Mouse (Mus musculus) erythroid progenitor cell, adult 5-6 weeks (primary cell): ENCODE measurements around the gene Gm9844. TPM values are rescaled to one million over a fixed set of nuclear protein-coding genes. Genes with fewer than 3 reads are reported as not detected.
A peak's percentile ranks its signal among the peaks of the same experiment; 100 is the strongest.
"Not testable (repeated sequence)": the region's sequence is repeated elsewhere in the genome, so short reads cannot be mapped to it uniquely, and the experiment has no call there.

Source experiments
- ATAC-seq: replicated peaks from 2 replicates; pipeline ENCODE4 v1.8.0; 2016; ENCODE audit warnings: moderate number of reproducible peaks, mild to moderate bottlenecking, moderate TSS enrichment, inconsistent platforms; ENCODE audit not compliant: poor library complexity, low FRiP score, severe bottlenecking
- total RNA-seq, 2 experiments: library from RNA; stranded (forward) in 1 of 2; stranded (reverse) in 1 of 2; fragments of 150-400 nt in 1 of 2; fragments of 186-747, 209-891 nt in 1 of 2; gene quantifications; 2 replicates each; pipeline versions ENCODE4 v1.2.3 to v1.2.4; 2015 to 2017; ENCODE audit warnings: low replicate concordance in 2 of 2

Gene Gm9844
- total RNA-seq, 2 experiments from 2014 or later, result 3.6 TPM; not detected in 1

DNA sequence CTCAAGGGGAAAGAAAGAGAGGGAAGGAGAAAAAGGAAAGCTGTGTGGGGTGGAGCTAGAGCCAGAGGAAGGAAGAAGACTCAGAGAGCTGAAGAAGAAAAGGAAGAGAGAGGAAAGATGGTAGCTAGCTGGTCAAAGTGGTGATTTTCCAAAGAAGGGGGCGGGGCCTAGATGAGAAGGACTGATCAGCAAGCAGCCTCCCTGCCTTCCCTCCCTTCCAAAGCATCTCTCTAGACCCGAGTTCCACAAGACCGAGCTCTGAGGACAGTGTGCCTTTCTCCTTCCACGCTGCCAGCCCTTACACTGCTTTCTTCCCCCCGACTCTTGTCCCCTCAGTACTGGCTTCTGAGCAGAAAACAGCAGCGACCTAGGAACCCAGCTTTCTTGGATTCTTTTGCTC, 2.1 kb downstream of the Gm9844 start:
- no peak for ATAC-seq

DNA sequence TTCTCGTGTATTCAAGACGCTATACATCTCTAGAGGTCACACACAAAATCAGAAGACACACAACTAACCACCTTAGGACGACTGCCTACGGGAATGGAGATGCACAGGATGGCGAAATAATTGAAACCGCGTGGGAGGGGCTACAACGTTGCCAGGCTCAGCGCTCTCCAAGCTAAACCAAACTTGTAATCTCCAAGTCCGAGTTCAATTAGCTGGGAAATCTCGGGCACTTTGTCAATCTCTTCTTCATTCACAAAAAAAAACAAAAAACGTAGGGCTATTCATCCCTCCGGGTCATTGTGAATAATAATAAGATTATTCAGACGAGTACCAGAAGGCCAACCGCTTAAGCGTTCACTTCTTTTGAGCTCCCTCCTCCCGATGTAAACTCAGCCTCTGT, 7.1 kb downstream of the Gm9844 start:
- no peak for ATAC-seq

DNA sequence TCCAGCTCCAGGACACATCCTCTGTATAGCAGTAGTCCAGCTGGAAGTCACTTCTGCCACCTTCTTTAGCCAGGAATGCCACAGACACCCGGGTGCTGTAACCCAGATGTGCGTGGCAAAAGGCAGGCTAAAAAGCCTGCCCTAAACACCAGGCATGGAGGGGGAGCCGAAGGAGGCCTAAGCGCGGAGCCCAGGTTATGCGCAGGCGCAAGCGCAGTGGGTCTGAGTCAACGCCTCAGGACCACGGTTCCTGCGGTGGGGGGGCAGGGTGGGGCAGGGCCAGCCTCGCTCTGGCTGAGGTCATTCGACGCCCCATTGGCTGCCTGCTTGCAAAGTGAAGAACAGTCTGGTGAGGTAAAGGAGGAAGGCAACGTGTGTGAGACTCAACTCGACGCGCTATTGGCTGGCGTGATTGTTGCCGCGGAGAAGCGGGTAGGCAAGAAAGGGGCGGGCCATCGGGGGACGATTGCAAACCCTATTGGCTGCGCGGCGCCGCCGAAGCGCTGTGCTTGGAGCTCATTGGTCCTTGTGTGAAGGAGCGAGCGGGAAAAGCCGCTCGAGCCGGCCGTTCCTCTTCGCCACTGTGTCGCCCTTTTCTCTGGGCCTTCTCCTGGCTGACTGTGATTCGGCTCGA, 7.6 kb downstream of the Gm9844 start, which contains the start of the genes Lypd4 and Dmrtc2:
Gene Lypd4 (minus strand): TSS at position 410 of the 634 bp plus-strand sequence.
Gene Dmrtc2 (plus strand): TSS at position 526 of the 634 bp plus-strand sequence.
- ATAC-seq, result no peak; the same call in 1 of the 2 replicates

DNA sequence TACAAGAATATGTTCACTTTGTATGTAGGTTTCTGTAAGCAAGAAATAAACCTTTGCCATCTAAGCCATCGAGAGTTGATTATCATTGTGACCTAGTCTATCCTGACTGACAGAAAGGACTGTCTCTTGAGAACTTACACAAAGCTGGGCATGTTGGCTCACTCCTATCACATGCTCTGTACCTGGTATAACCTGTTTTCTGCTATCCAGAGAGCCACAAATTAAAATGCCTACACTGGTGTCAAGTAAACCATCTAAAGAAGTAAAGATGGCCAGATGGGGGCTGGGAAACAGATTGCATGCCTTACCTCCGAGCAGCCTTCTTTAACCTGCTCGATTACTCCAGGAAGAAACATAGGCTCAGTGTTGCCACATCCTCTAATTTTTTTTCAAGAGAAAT, 15.6 kb downstream of the Gm9844 start:
- no peak for ATAC-seq

DNA sequence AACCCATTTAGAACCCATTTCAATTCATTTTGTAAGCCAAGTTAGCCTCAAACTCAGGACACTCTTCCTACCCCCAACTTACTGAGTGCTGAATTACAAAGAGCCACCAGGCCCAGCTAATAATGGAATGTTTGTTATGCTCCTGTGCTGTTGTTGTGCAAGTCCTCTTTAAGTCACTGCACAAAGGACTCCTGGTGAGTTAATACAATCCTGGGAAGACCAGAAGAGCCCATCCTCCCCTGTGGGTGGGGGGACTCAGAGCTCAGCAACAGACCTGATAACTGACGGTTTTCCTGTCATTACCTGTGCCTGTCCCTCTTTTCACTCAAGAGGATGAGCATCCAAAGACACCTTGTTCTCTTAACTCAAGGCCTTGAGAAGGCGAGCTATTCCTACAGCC, 17.6 kb downstream of the Gm9844 start:
- no peak for ATAC-seq

DNA sequence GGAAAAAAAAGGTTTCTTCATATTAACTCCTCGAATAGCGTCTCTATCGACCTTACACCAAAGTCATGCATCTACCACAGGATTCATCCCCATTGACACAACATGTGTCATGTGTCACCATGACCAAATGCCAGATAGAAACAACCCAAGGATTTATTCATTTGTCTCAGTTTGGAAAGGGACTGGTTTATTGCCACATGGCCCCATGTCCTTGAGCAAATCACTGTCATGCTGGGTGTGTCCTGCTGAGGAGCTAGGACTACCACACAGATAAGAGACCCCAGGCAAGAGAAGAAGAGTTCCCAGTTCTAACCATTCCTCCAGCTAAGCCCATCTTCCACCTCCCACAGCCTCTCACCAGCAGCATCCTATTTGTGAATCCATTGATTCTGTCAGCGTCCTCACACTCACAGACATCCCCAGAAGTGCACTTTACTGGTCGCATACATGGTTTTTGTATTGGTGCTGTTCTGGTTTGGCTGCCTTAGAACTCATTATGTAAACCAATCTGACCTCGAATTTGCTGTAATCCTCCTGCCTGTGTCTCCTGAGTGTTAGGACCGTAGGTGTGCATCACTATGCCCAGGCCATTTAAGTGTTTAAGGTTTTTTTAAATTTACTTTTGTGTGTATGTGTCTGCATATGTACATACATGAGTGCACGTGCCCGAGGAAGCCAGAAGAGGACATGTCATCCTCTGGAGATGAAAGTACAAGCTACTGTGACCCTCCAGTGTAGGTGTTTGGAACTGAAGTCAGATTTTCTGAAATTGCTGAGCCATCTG, 20.6 kb downstream of the Gm9844 start:
- ATAC-seq, result no peak

DNA sequence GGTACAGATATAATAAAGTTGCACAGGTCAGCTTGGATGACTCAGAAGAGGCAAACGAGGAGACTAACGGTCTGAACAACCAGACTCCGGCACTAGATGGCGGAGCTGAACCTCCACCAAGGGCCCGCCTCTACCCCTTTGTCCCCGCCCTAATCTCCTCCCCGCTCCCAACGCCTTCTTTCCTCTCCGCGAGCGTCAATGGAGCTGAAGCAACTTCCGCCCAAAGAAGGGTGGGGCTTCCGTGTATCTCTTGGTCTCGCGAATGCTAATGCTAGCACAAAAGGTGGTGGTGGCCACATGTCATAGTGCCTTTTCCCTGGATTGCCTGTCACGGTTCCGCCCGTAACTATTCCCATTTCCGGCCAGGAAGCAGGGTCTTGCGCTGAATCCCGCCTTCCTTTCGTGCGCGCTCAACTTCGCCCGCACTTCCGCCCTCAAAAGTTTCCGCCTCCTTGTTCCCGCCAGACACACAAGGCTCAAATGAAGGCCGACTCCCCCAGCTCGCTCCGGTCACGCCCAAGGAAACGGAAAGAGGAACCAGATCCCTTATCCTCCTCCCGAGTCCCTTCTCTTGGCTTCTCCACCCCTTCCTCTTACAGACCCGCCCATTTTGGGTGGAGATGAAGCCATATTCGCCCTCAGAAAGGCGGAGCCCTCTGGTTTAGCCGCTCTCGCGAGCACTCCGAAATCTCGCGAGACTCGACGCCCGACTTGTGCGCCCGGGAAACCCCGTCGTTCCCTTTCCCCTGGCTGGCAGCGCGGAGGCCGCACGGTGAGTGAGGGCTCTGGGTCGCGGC, 22.1 kb downstream of the Gm9844 start, which contains the start of gene Rps19:
Gene Rps19 (plus strand): TSS at position 476 of the 797 bp plus-strand sequence.
- ATAC-seq, result peak; percentile 89

DNA sequence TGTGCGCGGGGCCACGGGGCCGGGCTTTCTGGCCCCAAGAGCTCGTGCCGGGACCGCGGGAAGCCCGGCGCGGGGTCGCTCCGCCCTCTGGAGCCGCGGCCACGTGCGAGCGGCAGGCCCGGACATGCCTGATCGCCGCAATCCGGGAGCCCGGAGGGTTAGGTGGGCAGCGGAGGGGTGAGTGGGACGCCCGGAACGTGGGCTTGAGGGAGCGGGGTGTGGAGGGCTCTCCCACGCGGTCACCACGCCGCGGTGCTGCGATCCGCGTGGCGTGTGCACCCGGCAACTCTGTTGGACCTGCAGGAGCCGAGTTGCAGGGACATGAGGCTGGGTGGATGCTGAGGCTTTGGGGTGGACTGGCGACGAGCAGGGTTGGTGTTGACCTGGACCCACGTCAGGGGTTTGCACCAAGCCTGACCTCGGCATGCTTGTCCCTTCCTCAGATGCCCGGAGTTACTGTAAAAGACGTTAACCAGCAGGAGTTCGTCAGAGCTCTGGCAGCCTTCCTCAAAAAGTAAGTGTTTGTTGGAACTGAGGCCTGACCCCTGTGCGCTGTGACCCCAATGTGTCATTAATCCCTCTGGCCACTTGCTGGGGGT, 22.8 kb downstream of the Gm9844 start:
- no peak for ATAC-seq

DNA sequence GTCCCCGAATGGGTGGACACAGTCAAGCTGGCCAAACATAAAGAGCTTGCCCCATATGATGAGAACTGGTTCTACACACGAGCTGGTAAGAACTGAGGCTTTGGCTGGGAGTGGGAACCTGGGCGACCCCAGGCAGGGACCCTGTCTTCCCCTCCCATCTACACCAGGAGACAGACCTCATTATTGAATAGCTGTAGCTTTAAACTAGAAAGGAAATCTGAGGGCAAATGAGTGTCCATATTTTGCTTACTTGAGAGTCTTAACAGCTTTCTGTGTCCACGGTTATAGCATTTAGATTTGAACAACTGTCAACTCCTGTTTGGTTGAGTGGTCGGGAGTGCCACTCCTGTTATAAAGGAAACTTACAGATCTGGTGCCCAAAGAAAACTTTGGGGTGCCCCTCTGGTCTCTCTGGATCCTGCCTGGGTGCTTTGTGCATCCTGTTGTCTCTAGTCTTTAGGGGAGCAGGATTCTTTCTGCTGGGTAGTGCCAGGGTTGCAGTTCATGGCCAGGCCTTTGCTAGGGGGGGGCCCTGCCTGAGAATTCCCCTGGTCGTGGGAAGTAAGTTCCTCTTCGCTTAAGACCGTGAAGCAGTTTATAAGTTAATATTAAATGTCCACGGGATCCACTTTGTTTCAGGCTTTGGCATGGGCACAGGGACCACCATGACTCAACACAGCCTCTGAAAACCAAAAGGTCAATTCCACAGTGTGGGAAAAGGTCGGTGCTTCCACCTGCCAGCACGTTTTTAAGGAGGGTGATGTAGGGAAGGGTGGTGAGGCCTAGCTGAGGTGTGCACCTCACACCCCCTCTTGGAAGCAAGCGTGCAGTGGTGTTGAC, 23.7 kb downstream of the Gm9844 start:
- ATAC-seq, result no peak

DNA sequence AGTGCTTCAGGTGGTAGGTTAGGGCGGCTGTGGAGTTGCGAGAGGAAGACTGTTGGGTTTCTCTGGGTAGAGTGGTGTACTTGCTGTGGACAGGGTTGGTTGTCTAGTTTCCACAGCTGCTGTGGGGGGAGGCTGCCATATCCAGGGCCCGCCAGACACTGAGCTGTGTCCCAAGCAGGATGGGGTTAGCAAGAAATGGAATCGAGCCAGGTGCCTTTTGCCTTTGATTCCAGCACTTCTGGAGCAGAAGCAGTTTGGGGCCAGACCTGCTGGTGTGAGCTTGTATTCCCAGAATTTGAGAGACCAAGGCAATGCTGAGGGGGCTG, 24.3 kb downstream of the Gm9844 start:
- ATAC-seq, result no peak

DNA sequence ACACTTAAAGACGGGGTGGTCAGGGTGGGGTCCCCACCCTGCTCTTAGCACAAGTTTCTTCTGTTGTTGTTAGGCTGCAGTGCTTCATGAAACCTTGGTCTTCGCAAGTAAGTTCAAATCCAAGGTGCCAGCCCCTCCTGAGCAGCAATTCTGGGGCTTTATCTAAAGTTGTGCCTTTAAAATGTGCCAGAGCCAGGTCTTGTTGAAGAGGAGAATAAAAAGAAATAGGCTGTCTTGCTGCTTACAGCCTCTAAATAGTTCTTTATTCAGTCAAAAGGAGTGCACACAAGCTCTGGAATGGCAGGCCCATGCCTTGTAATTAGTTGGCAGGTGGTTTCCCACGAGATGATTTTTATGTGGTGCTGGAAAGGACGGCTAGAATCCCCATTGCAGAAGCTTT, 25.1 kb downstream of the Gm9844 start:
- ATAC-seq, result no peak

DNA sequence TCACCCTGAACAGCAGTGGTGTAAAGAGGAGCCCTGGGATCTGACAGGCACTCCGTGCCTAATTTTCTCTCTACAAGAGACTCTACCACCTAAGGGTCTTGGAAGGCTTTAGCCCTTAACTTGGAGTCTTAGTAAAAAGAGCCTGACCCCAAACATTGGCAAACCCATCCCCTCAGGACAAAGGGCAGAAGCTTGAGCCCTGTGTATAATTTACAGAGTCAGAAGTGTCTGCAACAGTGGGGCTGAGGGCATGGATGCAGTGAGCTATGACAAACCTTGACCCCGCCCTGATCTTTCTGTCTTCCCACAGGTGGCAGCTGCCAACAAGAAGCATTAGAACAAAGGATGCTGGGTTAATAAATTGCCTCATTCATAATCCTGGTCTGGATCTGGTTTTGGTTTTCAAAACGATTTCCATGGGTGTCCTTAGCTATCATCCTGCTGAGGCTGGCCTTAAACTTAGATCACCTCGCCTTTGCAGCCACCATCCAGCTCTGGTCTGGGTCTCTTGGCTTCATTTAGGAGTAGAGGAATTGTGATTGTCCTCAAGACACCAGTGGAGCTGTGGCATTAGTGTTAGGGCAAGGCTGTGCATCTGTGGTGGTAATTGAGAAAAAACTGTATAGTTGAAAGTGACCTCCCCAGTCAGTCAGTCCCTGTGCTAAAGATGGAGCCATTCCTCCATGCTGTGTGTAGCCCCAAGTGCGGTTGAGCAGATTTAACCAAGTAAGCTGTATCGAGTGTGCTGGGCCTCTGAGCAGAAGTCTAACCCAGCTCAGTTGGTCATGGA, 27.6 kb downstream of the Gm9844 start:
- ATAC-seq, result no peak

DNA sequence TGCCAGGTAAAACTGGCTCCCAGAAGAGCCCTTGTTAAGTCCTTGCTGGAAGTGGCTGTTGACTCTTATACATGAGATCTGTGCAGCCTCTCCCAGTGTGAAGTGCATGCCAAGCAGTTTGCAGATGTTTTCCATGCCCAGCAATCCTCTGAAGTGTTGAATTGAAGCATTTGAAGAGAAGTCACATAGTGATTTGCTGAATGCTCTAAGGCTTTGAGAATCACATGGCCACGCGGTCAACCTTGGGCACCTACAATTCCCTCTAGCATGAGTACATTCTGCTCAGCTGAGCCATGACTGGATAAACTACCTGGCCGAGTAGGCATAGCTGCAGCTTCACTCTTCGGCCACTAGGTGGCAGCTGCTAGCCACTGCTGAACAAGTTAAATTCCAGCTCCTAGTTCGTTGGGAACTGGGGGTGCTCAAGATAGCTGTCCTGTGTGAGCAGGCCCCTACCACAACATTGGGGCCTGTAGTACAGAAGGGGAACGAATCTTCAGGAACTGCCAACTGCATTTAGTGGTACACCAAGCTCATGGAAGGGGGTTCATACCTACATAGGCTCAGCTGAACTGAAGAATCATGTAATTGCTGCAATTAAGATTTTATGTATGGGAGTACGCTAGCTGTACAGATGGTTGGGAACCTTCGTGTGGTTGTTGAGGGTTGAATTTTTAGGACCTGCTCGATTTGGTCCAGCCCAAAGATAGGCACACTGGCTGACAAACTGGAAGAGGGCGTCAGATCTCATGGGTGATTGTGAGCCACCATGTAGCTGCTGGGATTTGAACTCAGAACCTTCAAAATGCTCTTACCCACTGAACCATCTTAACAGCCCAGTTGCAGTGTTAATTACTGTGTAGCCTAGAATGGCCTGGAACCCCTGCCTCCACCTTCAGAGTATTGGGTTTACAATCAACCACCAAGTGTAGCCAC, 28.5 kb downstream of the Gm9844 start:
- peak; percentile 87 for ATAC-seq

DNA sequence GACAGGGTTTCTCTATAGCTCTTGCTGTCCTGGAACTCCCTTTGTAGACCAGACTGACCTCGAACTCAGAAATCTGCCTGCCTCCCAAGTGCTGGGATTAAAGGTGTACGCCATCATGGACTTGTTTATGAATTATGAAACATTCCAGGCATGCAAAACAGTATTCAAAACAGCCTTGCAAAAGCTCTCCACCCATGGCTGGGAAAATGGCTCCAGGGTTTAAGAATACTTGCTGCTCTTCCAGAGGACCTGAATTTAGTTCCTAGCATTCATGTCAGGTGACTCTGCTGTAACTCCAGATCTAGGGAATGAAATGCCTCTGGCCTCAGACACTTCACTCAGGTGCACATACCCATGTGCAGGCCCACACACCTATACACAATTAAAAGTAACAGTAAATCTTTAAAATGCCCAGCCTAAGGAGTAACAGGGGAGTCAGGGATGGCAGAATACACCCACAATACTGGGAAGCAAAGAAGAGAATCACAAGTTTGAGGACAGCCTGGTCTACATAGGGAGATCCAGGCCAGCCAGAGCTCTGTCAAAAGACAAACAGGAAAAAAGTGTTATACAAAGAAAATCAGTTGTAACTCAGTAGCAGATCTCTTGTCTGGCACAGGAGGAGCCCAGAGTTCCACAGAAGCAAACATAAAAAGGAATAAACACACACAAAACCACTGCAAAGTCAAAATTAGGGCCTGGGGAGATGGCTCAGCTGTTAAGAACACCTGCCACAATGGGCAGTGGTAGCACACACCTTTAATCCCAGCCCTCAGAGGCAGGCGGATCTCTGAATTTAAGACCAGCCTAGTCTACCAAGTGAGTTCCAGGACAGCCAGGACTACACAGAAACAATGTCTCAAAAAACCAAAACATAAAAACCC, 29.5 kb downstream of the Gm9844 start:
- no peak for ATAC-seq

DNA sequence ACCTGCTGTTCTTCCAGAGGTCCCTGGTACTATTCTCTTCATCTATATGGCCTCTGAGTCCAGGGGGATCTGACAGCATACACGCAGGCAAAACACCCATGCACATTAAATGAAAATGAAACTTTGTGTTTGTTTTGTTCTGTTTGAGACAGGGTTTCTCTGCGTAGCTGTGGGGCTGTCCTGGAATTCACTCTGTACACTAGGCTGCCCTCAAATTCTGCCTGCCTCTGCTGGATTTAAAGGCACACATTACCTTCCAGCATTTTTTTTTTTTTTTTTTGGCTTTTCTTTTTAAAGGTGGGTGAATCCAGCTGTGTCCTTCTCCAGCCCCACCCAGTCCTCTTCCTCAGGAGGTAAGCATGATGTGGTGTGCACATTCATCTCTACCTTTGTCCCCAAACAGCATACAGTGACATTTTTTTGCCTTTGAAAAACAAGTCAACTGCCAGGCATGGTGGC, 30.1 kb downstream of the Gm9844 start:
- ATAC-seq, result no peak

DNA sequence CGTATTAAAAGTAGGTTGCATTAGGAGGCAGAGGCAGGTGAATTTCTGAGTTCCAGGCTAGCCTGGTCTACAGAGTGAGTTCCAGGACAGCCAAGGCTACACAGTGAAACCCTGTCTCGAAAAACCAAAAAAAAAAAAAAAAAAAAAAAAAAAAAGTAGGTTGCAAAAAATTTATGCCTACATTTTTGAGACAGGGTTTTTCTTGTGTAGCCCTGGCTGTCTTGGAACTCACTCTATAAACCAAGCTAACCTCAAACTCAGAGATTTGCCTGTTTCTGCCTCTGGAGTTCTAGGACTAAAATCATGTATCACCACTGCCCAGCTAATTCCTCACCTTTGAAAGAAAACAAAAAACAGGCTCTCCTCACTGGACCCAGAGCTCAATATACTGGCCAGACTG, 33.7 kb downstream of the Gm9844 start:
- not testable (repeated sequence) for ATAC-seq
